Mouse (Mus musculus) erythroid progenitor cell, adult 5-6 weeks (primary cell): ENCODE measurements around the gene Art2b. TPM values are rescaled to one million over a fixed set of nuclear protein-coding genes. Genes with fewer than 3 reads are reported as not detected.
"Not testable (repeated sequence)": the region's sequence is repeated elsewhere in the genome, so short reads cannot be mapped to it uniquely, and the experiment has no call there.

Source experiments
- ATAC-seq: replicated peaks from 2 replicates; pipeline ENCODE4 v1.8.0; 2016; ENCODE audit warnings: moderate number of reproducible peaks, mild to moderate bottlenecking, moderate TSS enrichment, inconsistent platforms; ENCODE audit not compliant: poor library complexity, low FRiP score, severe bottlenecking
- total RNA-seq, 2 experiments: library from RNA; stranded (forward) in 1 of 2; stranded (reverse) in 1 of 2; fragments of 150-400 nt in 1 of 2; fragments of 186-747, 209-891 nt in 1 of 2; gene quantifications; 2 replicates each; pipeline versions ENCODE4 v1.2.3 to v1.2.4; 2015 to 2017; ENCODE audit warnings: low replicate concordance in 2 of 2

Gene Art2b
- total RNA-seq (2015; ENCODE audit: low replicate concordance) (2.2 and 8.8 TPM in 2 replicates), total RNA-seq (2017; ENCODE audit: low replicate concordance) (2.2 TPM in 1 of 2 replicates, not detected in the other)

DNA sequence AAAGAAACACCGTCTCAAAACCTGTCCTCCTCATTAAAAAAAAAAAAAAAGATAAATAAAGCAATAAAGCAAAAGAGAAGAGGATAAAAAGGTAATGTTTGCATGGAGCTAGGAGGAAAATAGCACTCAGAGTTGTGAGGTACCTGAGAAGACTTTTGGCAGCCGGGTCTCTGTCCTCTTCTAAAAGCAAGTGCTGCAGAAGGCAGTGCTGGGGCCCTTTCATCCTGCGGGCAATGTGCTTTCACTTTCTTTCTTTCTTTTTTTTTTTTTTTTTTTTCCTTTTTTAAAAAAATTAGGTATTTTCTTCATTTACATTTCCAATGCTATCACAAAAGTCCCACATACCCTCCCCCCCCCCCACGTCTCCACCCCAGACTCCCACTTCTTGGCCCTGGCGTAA is at the start of gene Art2b:
TSS of gene Art2b (minus strand) at position 193 of the 400 bp plus-strand sequence.
- ATAC-seq: no peak

GRCm38 (mm10) chr7:101634513-101634912 is 49.1 kb upstream of the Art2b start:
- no peak for ATAC-seq

- no peak for ATAC-seq
Measured at GRCm38 (mm10) chr7:101633629-101634177, 48.3 kb upstream of the Art2b start.

DNA sequence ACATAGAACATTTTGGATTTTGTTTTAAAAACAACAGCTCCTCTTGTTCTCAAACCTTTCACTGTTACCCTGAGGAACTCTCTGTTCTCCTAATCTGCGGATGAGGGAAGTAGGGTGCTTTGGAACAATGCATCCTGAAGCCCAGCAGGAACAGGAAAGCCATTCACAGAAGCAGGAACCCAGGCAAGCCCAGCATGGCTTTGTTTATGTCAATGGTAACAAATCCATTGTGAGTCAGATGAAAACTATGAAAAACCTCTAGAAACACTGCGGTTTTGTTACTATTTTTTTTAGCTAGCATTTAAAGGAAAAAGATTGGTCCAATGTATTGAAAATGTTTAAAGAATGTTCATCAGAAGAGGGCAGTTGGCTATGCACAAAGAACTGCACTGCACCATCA is 43.1 kb upstream of the Art2b start:
- no peak for ATAC-seq

- ATAC-seq: not testable (repeated sequence)
Measured at GRCm38 (mm10) chr7:101627166-101627565, 41.8 kb upstream of the Art2b start.

DNA sequence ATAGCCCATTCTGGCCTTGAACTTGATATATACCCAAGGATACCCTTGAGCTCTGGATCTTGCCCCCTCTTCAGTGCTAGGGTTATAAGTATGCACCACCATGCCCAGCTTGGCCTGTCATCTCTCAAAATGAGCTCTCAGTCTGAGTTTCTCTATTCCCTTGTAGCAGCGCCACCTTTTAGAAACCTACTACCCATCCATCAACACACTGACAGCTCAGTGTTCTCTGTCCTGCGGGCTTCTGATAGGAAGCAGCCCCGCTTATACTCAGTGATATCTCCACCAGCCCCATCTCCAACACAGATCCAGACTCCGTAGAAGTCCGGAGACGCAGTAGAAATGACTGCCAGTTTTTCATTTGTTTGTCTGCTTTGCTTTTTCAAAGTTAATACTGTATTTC is 38.9 kb upstream of the Art2b start:
- ATAC-seq: no peak

DNA sequence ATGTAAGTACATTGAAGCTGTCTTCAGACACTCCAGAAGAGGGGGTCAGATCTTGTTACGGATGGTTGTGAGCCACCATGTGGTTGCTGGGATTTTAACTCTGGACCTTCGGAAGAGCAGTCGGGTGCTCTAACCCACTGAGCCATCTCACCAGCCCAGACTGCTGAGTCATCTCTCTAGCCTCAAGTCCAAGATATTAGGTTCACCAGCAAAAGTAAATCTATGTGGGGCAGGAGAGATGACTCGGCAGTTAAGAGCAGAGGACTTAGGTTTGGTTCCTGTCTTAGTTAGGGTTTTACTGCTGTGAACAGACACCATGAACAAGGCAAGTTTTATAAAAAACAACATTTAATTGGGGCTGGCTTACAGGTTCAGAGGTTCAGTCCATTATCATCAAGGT is 36.5 kb upstream of the Art2b start:
- ATAC-seq: not testable (repeated sequence)

GRCm38 (mm10) chr7:101620373-101620772 is 35.0 kb upstream of the Art2b start:
- ATAC-seq: no peak

- ATAC-seq: no peak
Measured at GRCm38 (mm10) chr7:101618273-101618672, 32.9 kb upstream of the Art2b start.

- ATAC-seq: no peak
Measured at GRCm38 (mm10) chr7:101617438-101618165, 32.2 kb upstream of the Art2b start.

DNA sequence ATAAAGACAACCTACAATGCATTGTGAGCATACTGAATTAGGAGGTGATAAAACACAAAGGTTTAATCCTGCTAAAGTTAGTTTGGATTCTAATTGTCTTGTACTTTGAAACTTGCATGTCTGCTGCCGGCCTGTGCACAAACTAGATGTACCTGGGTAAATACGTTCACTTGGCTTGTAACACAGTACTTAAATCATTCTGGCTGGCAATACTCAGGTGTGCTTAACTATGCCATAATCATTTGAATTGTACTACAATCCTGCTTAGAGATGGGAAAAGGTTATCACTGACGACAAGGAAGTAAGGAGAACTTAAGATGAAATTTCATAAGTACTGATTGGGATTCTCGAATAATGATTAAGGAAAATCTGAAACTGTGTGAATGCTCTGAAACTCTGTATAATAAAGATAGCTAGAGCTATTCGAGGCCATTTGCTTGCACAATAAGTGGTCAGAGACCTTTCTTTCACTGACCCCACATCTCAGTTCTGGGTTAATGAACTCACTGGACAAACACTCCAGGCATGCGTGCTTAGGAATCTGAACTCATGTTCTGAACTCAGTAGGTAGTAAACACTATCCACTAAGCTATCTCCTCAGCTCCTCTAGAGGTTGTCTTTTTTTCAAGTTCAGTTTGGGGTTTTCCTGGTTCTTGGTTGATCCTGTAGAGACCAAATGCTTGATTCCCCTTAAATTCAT is 30.9 kb upstream of the Art2b start:
- ATAC-seq: no peak

GRCm38 (mm10) chr7:101615406-101615805 is 30.0 kb upstream of the Art2b start:
- ATAC-seq: no peak

- not testable (repeated sequence) for ATAC-seq
Measured at GRCm38 (mm10) chr7:101612786-101613527, 27.6 kb upstream of the Art2b start.

GRCm38 (mm10) chr7:101607845-101608244 is 22.4 kb upstream of the Art2b start:
- ATAC-seq: no peak

DNA sequence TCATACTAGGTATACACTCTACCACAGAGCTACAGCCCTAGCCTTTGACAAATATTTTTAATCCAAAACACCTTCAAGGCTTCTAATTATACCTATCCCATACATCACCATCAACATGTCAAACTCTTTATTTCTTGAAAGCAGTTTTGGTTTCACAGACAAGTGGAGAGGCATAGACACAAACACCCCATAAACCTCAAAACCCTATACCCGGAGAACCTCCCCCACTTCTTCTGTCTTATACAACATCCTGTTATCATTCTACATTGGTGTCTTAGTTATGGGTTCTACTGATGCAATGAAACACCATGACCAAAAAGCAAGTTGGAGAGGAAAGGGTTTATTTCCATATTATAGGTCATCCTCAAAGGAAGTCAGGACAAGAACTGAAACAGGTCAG is 15.0 kb upstream of the Art2b start:
- no peak for ATAC-seq

GRCm38 (mm10) chr7:101598482-101598881 is 13.1 kb upstream of the Art2b start:
- ATAC-seq: no peak

DNA sequence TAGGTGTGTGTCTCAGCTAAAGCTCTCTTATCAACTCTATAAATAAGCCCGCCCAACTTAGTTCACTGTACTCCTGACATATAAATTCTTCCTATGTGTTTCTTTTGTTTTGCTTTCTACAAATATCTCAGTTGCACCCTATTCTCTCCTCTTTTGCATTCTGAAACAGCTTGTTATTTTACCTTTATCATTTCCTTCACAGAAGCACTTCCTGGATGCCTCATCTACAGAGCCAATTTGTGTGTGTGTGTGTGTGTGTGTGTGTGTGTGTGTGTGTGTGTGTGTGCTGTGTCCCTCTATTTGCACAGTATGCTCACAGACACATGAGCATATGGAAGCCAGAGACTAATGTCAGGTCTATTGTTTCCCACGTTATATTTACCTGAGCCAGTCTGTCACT is 9.6 kb upstream of the Art2b start:
- no peak for ATAC-seq

DNA sequence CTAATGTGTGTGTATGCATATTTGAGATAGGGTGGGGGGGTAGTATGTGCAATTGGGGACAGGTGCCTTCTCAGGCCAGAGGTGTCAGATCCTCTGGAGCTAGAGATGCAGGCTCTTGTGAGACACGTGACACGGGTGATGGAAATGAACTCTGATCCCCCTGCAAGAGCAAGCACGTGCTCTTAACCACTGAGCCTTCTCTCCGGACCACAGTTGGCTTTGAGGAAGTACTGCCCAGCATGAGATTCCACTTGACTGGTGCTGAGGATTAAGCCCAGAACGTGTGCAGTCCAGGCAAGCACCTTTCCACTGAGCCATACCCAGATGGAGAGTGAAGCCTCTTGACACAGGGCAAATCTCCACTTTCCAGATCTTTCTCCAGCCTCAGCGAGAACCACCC is 1.1 kb downstream of the Art2b start:
- ATAC-seq: not testable (repeated sequence)

DNA sequence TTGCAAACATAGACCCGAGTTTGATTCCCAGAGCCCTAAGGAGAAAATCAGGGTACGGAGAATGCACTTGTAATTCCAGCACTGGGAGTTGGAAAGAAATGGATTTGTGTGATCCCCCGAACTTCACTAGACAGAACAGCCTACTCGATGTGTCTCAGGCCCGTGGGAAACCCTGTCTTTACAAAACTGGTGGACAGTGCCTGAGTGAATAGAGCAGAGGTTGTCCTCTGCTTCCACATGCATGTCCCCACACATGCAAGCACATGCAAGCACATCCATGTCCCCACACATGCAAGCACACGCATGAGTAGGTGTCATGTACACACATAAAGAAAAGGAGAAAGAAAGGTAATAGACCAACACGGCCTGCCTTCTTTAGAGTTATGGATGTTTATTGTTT is 3.4 kb downstream of the Art2b start:
- no peak for ATAC-seq

DNA sequence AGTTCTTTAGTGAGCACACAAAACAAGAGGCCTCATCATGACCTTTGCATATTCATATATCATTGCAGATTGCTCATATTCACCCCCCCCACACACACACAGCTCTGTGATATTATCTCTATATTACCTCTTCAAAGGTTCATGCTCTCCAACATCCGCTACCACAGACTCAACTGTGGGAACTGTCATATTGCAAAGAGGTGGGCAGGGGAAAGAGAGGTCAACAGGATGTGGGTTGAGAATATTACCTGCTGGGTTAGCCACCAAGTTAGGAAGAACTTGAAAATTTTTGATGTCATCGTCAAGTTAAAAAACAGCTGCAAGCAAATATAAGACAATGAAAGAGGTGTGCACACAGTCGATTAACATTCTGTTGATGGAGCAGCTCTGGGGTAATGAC is 4.5 kb downstream of the Art2b start:
- ATAC-seq: not testable (repeated sequence)
